10 mouse cellular contexts compared by ENCODE assay signal in genomic region chr5:149389548-149390211, GRCm38 (mm10). TPM values are rescaled to one million over a fixed set of nuclear protein-coding genes. Genes with fewer than 3 reads are reported as not detected.
DNase-seq lines count a peak whose midpoint lies in the region; ATAC-seq and TF ChIP-seq lines count a peak whose summit lies in the region.
"Had no signal": no experiment of that assay in that cellular context is flagged by ENCODE, and none has a peak within 500 bp of the region (broad histone marks: within the 10 kb centered on the region; RNA-seq: fewer than 3 reads in every experiment).

No protein-coding gene starts in this region.

- no peaks in the 10 kb centered on the region for H3K27me3 ChIP-seq in kidney, adult 2 months (replicated peaks; ENCODE audit: control insufficient read depth, insufficient read depth, low read length)
- no peaks in the 10 kb centered on the region for H3K27me3 ChIP-seq in stomach, embryonic 16.5 days (ENCODE audit: control insufficient read depth, insufficient read depth, low read length)

- intact Hi-C loops in gastrocnemius, adult 2 months (cut with DNase I): no loop called here

- H3K36me3 ChIP-seq in kidney, adult 2 months (ENCODE audit: control insufficient read depth, insufficient read depth, low read length): no peaks in the 10 kb centered on the region
- no peaks in the 10 kb centered on the region for H3K36me3 ChIP-seq in stomach, embryonic 16.5 days (ENCODE audit: control insufficient read depth, insufficient read depth, low read length)

- 0 out of 2 replicates have a peak, but pooled peaks cover 4% of the 10 kb centered on the region for H3K4me1 ChIP-seq in kidney, adult 2 months (ENCODE audit: control insufficient read depth, insufficient read depth, low read length)
- H3K4me1 ChIP-seq in stomach, embryonic 16.5 days (ENCODE audit: control insufficient read depth, insufficient read depth, low read length): peaks cover 24% of the 10 kb centered on the region

- TF ChIP-seq CTCF in gastrocnemius, adult 2 months (IDR thresholded peaks at IDR 0.05): no peak
- TF ChIP-seq CTCF in kidney, adult 2 months (conservative IDR thresholded peaks at IDR 0.05; ENCODE audit: insufficient read depth, insufficient read length, low read depth, low read length): no peak

- no peak for TF ChIP-seq POLR2A in kidney, adult 2 months (IDR thresholded peaks at IDR 0.05; ENCODE audit: low read depth, low read length)

- 25% methylated on average over 11 of the region's 11 CpGs for WGBS in kidney, adult 2 months
- 41% methylated on average over 11 of the region's 11 CpGs for WGBS in stomach, embryonic 16.5 days

- H3K4me2 ChIP-seq in stomach, embryonic 16.5 days (ENCODE audit: low read depth, low read length): no peak overlapping the region

- H3K27ac ChIP-seq in gastrocnemius, adult 2 months: peak overlapping the region; percentile 90
- H3K27ac ChIP-seq in kidney, adult 2 months (ENCODE audit: insufficient read depth, low read depth, low read length): no peak overlapping the region
- peak overlapping the region; percentile 46; the same call in 1 of the 2 replicates for H3K27ac ChIP-seq in stomach, embryonic 16.5 days (ENCODE audit: low read length)

- DNase-seq in ovary, adult 18-20 months (ENCODE audit: low spot score): peak; percentile 43
- no peak for DNase-seq in ovary, postnatal 10 days (ENCODE audit: low spot score)
- peak; percentile 77 for DNase-seq in gastrocnemius, adult 2 months
- DNase-seq in kidney, adult 2 months: peak; percentile 42
- no peak for DNase-seq in spleen, adult 18-20 months
- DNase-seq in spleen, postnatal 10 days (ENCODE audit: low spot score in 2 of 2): no peak
- no peak for DNase-seq in c-Kit-positive CD71-positive TER-119-positive erythroid progenitor cells, embryonic 14.5 days (ENCODE audit: low spot score)
- DNase-seq: thymus, postnatal 4 days had no signal

- peak overlapping the region; percentile 56 for H3K4me3 ChIP-seq in gastrocnemius, adult 2 months
- no peak overlapping the region for H3K4me3 ChIP-seq in kidney, adult 2 months (ENCODE audit: insufficient read depth, low read depth, low read length)
- no peak overlapping the region for H3K4me3 ChIP-seq in stomach, embryonic 16.5 days (replicated peaks; ENCODE audit: low read length)

- peak; percentile 49; the same call in 1 of the 2 replicates for ATAC-seq in stomach, embryonic 16.5 days (ENCODE audit: insufficient read depth, low FRiP score)
- ATAC-seq: forebrain, embryonic 16.5 days had no signal

- H3K9me3 ChIP-seq in stomach, embryonic 16.5 days (replicated peaks; ENCODE audit: control insufficient read depth, low read length): 0 out of 2 replicates have a peak, but pooled peaks cover 4% of the 10 kb centered on the region

- no peak overlapping the region for H3K9ac ChIP-seq in stomach, embryonic 16.5 days (ENCODE audit: low read length)

RNA-seq across cellular contexts. Expression of gene Medag, which starts 21.9 kb away (rescaled TPM):
- total RNA-seq in gastrocnemius, adult 2 months (2021): 10 to 100 TPM; 12.6 to 15.1 TPM
- polyA plus RNA-seq in kidney, adult 2 months (2012; rRNA removed): 0.61 and 0.88 TPM in 2 replicates
- 4.0 and 4.4 TPM in 2 replicates for polyA plus RNA-seq in stomach, embryonic 16.5 days (2015; fragmentation: Nextera tagmentation; extraction: Ambion mirVana)

RNA-seq across cellular contexts. Expression of gene Tex26, which starts 49.8 kb away (rescaled TPM):
- not detected for total RNA-seq in gastrocnemius, adult 2 months (2021)
- polyA plus RNA-seq in kidney, adult 2 months (2012; rRNA removed): not detected in 2 replicates
- polyA plus RNA-seq in stomach, embryonic 16.5 days (2015; fragmentation: Nextera tagmentation; extraction: Ambion mirVana): 0.54 and 0.59 TPM in 2 replicates

Comparison
In these comparisons a context has a peak if more than half of its experiments do, and no peak if none do; other contexts are left out.
1. DNase-seq: peak in ovary, adult 18-20 months (single experiment), gastrocnemius, adult 2 months (single experiment) and kidney, adult 2 months (single experiment); none in ovary, postnatal 10 days (single experiment), spleen, adult 18-20 months (0 of 2), spleen, postnatal 10 days (0 of 2) and c-Kit-positive CD71-positive TER-119-positive erythroid progenitor cells, embryonic 14.5 days (single experiment).